Mouse (Mus musculus) forebrain, postnatal 0 days (tissue): Measurements from ENCODE around the gene Gm37240. TPM values are rescaled to one million over a fixed set of nuclear protein-coding genes. Genes with fewer than 3 reads are reported as not detected.

Experiments used
- ATAC-seq: fragments of 200-750 bp; cut with Nextera tagmentation; 2 replicates; pipeline ENCODE4 v1.8.0; 2017; ENCODE audit warnings: mild to moderate bottlenecking, moderate library complexity
- DNase-seq: peaks from one replicate; pipeline ENCODE4 v3.0.0-alpha.2; 2015
- H3K27ac ChIP-seq: fragments of 300-500 bp; sonication (generic); 2 replicates; pipeline ENCODE4 v1.5.1; 2014; ENCODE audit warnings: low read depth, mild to moderate bottlenecking, antibody characterized with exemption, low read length, moderate library complexity, mixed read lengths
- H3K27me3 ChIP-seq: fragments of 300-500 bp; sonication (generic); 2 replicates; pipeline ENCODE4 v1.6.1; 2014; ENCODE audit warnings: mild to moderate bottlenecking, low read length, mixed read lengths; ENCODE audit not compliant: insufficient read depth
- H3K36me3 ChIP-seq: fragments of 300-500 bp; sonication (generic); 2 replicates; pipeline ENCODE4 v1.6.1; 2014; ENCODE audit warnings: mild to moderate bottlenecking, moderate library complexity; ENCODE audit not compliant: insufficient read depth
- H3K4me1 ChIP-seq: fragments of 300-500 bp; sonication (generic); 2 replicates; pipeline ENCODE4 v1.6.1; 2014; ENCODE audit warnings: antibody characterized with exemption; ENCODE audit not compliant: insufficient read depth
- H3K4me2 ChIP-seq: fragments of 300-500 bp; sonication (generic); 2 replicates; pipeline ENCODE4 v1.6.1; 2014; ENCODE audit warnings: low read depth, mild to moderate bottlenecking, moderate library complexity
- H3K4me3 ChIP-seq: fragments of 300-500 bp; sonication (generic); 2 replicates; pipeline ENCODE4 v1.5.1; 2014; ENCODE audit warnings: low read depth, low read length, mixed read lengths
- H3K9ac ChIP-seq: fragments of 300-500 bp; sonication (generic); 2 replicates; pipeline ENCODE4 v1.6.1; 2014; ENCODE audit warnings: mild to moderate bottlenecking
- H3K9me3 ChIP-seq: fragments of 300-500 bp; sonication (generic); 2 replicates; pipeline ENCODE4 v1.6.1; 2016; ENCODE audit warnings: low read length
- CTCF ChIP-seq: sonication (generic); IDR thresholded peaks from 2 replicates; pipeline ENCODE4 v1.5.1; 2016; ENCODE audit warnings: antibody characterized with exemption, control low read depth, low read depth
- WGBS: fragments of 180-500 bp; shearing (Covaris S2); extraction: QIAGEN DNeasy Blood & Tissue Kit; methylation state at CpG from one replicate; pipeline ENCODE4 v1.1.7; 2014; 5-methylcytosine and 5-hydroxymethylcytosine counted together
- polyA plus RNA-seq: library from polyadenylated mRNA; unstranded; fragments of >200 nt; fragmentation: Nextera tagmentation; extraction: Ambion mirVana; gene quantifications from 2 replicates; pipeline ENCODE4 v1.2.1, GENCODE M21; 2015
- total RNA-seq: library from RNA; depleted of rRNA; stranded (reverse); fragments of >200 nt; gene quantifications from 2 replicates; pipeline ENCODE4 v1.2.3, GENCODE M21; 2014

Gene Gm37240
- total and polyA plus RNA-seq, 2 experiments from 2014 or later, result 0.67 to 1.2 TPM

GRCm38 (mm10) chr3:85543652-85544051 is 343.7 kb downstream of the Gm37240 start:
- no peak overlapping the region for H3K4me2 ChIP-seq
- no peak overlapping the region for H3K9ac ChIP-seq
- TF ChIP-seq CTCF, result peak; percentile 33
- no peak for DNase-seq
- WGBS, result 53% methylated on average over 2 of the region's 2 CpGs
- H3K27ac ChIP-seq, result no peak overlapping the region
- no peaks in the 10 kb centered on the region for H3K36me3 ChIP-seq
- no peaks in the 10 kb centered on the region for H3K9me3 ChIP-seq
- no peak overlapping the region for H3K4me3 ChIP-seq
- ATAC-seq, result no peak
- no peaks in the 10 kb centered on the region for H3K27me3 ChIP-seq
- no peaks in the 10 kb centered on the region for H3K4me1 ChIP-seq

GRCm38 (mm10) chr3:85542765-85543164 is 344.6 kb downstream of the Gm37240 start:
- H3K4me2 ChIP-seq, result no peak overlapping the region
- 75% methylated on average over 3 of the region's 3 CpGs for WGBS
- no peaks in the 10 kb centered on the region for H3K4me1 ChIP-seq
- DNase-seq, result no peak
- H3K27ac ChIP-seq, result no peak overlapping the region
- H3K36me3 ChIP-seq, result no peaks in the 10 kb centered on the region
- H3K9ac ChIP-seq, result no peak overlapping the region
- no peak overlapping the region for H3K4me3 ChIP-seq
- ATAC-seq, result no peak
- no peaks in the 10 kb centered on the region for H3K9me3 ChIP-seq
- H3K27me3 ChIP-seq, result no peaks in the 10 kb centered on the region
- TF ChIP-seq CTCF, result no peak

- no peaks in the 10 kb centered on the region for H3K4me1 ChIP-seq
- H3K36me3 ChIP-seq, result no peaks in the 10 kb centered on the region
- no peak overlapping the region for H3K9ac ChIP-seq
- H3K9me3 ChIP-seq, result no peaks in the 10 kb centered on the region
- no peak overlapping the region for H3K4me2 ChIP-seq
- H3K27ac ChIP-seq, result no peak overlapping the region
- DNase-seq, result no peak
- H3K4me3 ChIP-seq, result no peak overlapping the region
- no peak for ATAC-seq
- no peak for TF ChIP-seq CTCF
- no peaks in the 10 kb centered on the region for H3K27me3 ChIP-seq
- WGBS, result 81% methylated on average over 11 of the region's 11 CpGs
These were observed 351.4 kb downstream of the Gm37240 start for GRCm38 (mm10) chr3:85535621-85536520.

GRCm38 (mm10) chr3:85535042-85535441 is 352.3 kb downstream of the Gm37240 start:
- no peaks in the 10 kb centered on the region for H3K36me3 ChIP-seq
- DNase-seq (no peak), ATAC-seq (no peak)
- TF ChIP-seq CTCF, result no peak
- H3K4me1 ChIP-seq, result no peaks in the 10 kb centered on the region
- H3K27ac ChIP-seq, result no peak overlapping the region
- 75% methylated on average over 3 of the region's 3 CpGs for WGBS
- no peak overlapping the region for H3K4me3 ChIP-seq
- no peak overlapping the region for H3K4me2 ChIP-seq
- H3K27me3 ChIP-seq, result no peaks in the 10 kb centered on the region
- H3K9ac ChIP-seq, result no peak overlapping the region
- no peaks in the 10 kb centered on the region for H3K9me3 ChIP-seq

GRCm38 (mm10) chr3:85532376-85532775 is 354.9 kb downstream of the Gm37240 start:
- Histone ChIP-seq H3K27ac (no peak overlapping the region), H3K36me3 (no peaks in the 10 kb centered on the region), H3K4me1 (no peaks in the 10 kb centered on the region), H3K27me3 (no peaks in the 10 kb centered on the region), H3K9ac (no peak overlapping the region), H3K9me3 (no peaks in the 10 kb centered on the region), H3K4me3 (no peak overlapping the region), H3K4me2 (no peak overlapping the region)
- ATAC-seq, result no peak
- TF ChIP-seq CTCF, result no peak
- 35% methylated on average over 3 of the region's 3 CpGs for WGBS
- no peak for DNase-seq

GRCm38 (mm10) chr3:85530601-85531161 is 356.6 kb downstream of the Gm37240 start:
- Histone ChIP-seq H3K4me2 (no peak overlapping the region), H3K9me3 (no peaks in the 10 kb centered on the region), H3K4me1 (no peaks in the 10 kb centered on the region), H3K27ac (no peak overlapping the region), H3K4me3 (no peak overlapping the region), H3K9ac (no peak overlapping the region), H3K36me3 (no peaks in the 10 kb centered on the region), H3K27me3 (no peaks in the 10 kb centered on the region)
- TF ChIP-seq CTCF, result no peak
- DNase-seq (no peak), ATAC-seq (no peak)
- WGBS, result 78% methylated on average over 8 of the region's 8 CpGs

GRCm38 (mm10) chr3:85521311-85521907 is 365.9 kb downstream of the Gm37240 start:
- TF ChIP-seq CTCF, result no peak
- no peak for ATAC-seq
- Histone ChIP-seq H3K27me3 (no peaks in the 10 kb centered on the region), H3K4me2 (no peak overlapping the region), H3K9ac (no peak overlapping the region), H3K36me3 (no peaks in the 10 kb centered on the region), H3K9me3 (no peaks in the 10 kb centered on the region), H3K4me3 (no peak overlapping the region), H3K4me1 (no peaks in the 10 kb centered on the region), H3K27ac (no peak overlapping the region)
- no peak for DNase-seq
- 78% methylated on average over 1 of the region's 1 CpGs for WGBS
